Mouse (Mus musculus) adrenal gland, postnatal 10 days (tissue): ENCODE results near the gene Csnk1d. TPM values are rescaled to one million over a fixed set of nuclear protein-coding genes. Genes with fewer than 3 reads are reported as not detected.

Experiments used
- total RNA-seq, 2 experiments: library from RNA; stranded (reverse); gene quantifications; 2 replicates each; pipeline ENCODE4 v1.2.3; 2021

Csnk1d gene
- total RNA-seq, 2 experiments from 2014 or later = 129 to 131 TPM

Other genes with a start within 250 kb of the Csnk1d start
- 10 to 100 TPM; 23.9 to 46.6 TPM for gene Hmga1b, start 228.5 kb downstream of the Csnk1d start, total RNA-seq
- gene Rfng, start 207.1 kb downstream of the Csnk1d start, total RNA-seq = 10 to 100 TPM; 15.9 to 20.6 TPM
- 10 to 100 TPM; 84.2 to 89.3 TPM for gene Gps1, start 207.1 kb downstream of the Csnk1d start, total RNA-seq
- 10 to 100 TPM; 61.2 to 64.3 TPM for gene Dus1l, start 194.9 kb downstream of the Csnk1d start, total RNA-seq
- 100 to 1,000 TPM in 1 of 2 experiments, 10 to 100 TPM in 1; 93.1 to 104 TPM for gene Fasn, start 166.8 kb downstream of the Csnk1d start, total RNA-seq
- gene Ccdc57, start 58.5 kb downstream of the Csnk1d start, total RNA-seq = 10 to 100 TPM in 1 of 2 experiments, 1 to 10 TPM in 1; 8.4 to 10.8 TPM
- gene Slc16a3, start 42.9 kb downstream of the Csnk1d start, total RNA-seq = 10 to 100 TPM; 10.4 to 11.6 TPM
- 1 to 10 TPM; 1.7 to 2.8 TPM for gene Cd7, start 48.1 kb upstream of the Csnk1d start, total RNA-seq
- not detected for gene Sectm1b, start 72.2 kb upstream of the Csnk1d start, total RNA-seq
- gene Sectm1a, start 89.9 kb upstream of the Csnk1d start, total RNA-seq = under 1 TPM; 0.24 to 0.42 TPM
- gene Tex19.2, start 127.3 kb upstream of the Csnk1d start, total RNA-seq = not detected
- not detected for gene Tex19.1, start 154.8 kb upstream of the Csnk1d start, total RNA-seq
- gene Uts2r, start 168.9 kb upstream of the Csnk1d start, total RNA-seq = under 1 TPM; 0.15 to 0.27 TPM
- gene Hexdc, start 213.1 kb upstream of the Csnk1d start, total RNA-seq = 10 to 100 TPM; 12.6 to 16.4 TPM
- 10 to 100 TPM; 24.5 to 24.9 TPM for gene Ogfod3, start 213.4 kb upstream of the Csnk1d start, total RNA-seq
- gene Cybc1, start 238.0 kb upstream of the Csnk1d start, total RNA-seq = 10 to 100 TPM; 17.3 to 18.7 TPM
- gene Narf, start 245.9 kb upstream of the Csnk1d start, total RNA-seq = 10 to 100 TPM; 29.3 to 43.0 TPM